In genomic region chr1:78640871-78641270, GRCm38 (mm10) we compare ENCODE assay signal across 22 mouse cellular contexts.
"Had no signal": no experiment of that assay in that cellular context is flagged by ENCODE, and none has a peak within 500 bp of the region (broad histone marks: within the 10 kb centered on the region; RNA-seq: fewer than 3 reads in every experiment).

No protein-coding gene starts in this region.

- H3K4me3 ChIP-seq: intestine, embryonic 15.5 days; kidney, embryonic 15.5 days; limb, embryonic 13.5 days; liver, embryonic 12.5 days; liver, embryonic 15.5 days; lung, embryonic 15.5 days; megakaryocyte, embryonic 14.5 days; midbrain, embryonic 10.5 days; neural tube, embryonic 12.5 days; neural tube, embryonic 15.5 days had no signal

- H3K27me3 ChIP-seq: intestine, embryonic 15.5 days; kidney, embryonic 15.5 days; limb, embryonic 13.5 days; liver, embryonic 12.5 days; liver, embryonic 15.5 days; lung, embryonic 15.5 days; neural tube, embryonic 12.5 days; neural tube, embryonic 15.5 days had no signal

- DNase-seq: kidney, adult 11 months; kidney, adult 8-10 months; kidney, postnatal 10 days; kidney, postnatal 4 days; left cerebral cortex, postnatal 4 days; liver; lung, adult 18-20 months; lung, postnatal 10 days; lung, postnatal 36 days; midbrain, embryonic 14.5 days; retina, postnatal 1 day; right cerebral cortex, postnatal 25 days had no signal

- H3K27ac ChIP-seq: intestine, embryonic 15.5 days; kidney, embryonic 15.5 days; limb, embryonic 13.5 days; liver, embryonic 12.5 days; liver, embryonic 15.5 days; midbrain, embryonic 10.5 days; neural tube, embryonic 12.5 days; neural tube, embryonic 15.5 days had no signal

- H3K4me1 ChIP-seq: intestine, embryonic 15.5 days; kidney, embryonic 15.5 days; limb, embryonic 13.5 days; liver, embryonic 12.5 days; liver, embryonic 15.5 days; midbrain, embryonic 10.5 days; neural tube, embryonic 12.5 days; neural tube, embryonic 15.5 days had no signal

- H3K36me3 ChIP-seq: intestine, embryonic 15.5 days; kidney, embryonic 15.5 days; limb, embryonic 13.5 days; liver, embryonic 12.5 days; liver, embryonic 15.5 days; lung, embryonic 15.5 days; midbrain, embryonic 10.5 days; neural tube, embryonic 12.5 days; neural tube, embryonic 15.5 days had no signal

- H3K9me3 ChIP-seq: intestine, embryonic 15.5 days; kidney, embryonic 15.5 days; liver, embryonic 12.5 days; liver, embryonic 15.5 days; lung, embryonic 15.5 days; midbrain, embryonic 10.5 days; neural tube, embryonic 12.5 days; neural tube, embryonic 15.5 days had no signal
